Mouse (Mus musculus) MEL (cell line): ENCODE measurements around the gene Atp8a1.

Source experiments
- CTCF ChIP-seq, 3 experiments: IDR thresholded peaks in 2 of 3; conservative IDR thresholded peaks in 1 of 3; 2 replicates each; pipeline ENCODE4 v1.5.1; 2011 to 2012; ENCODE audit warnings: low read length in 3 of 3, low read depth in 2 of 3, mild to moderate bottlenecking in 2 of 3, improper control_type of control experiment in 1 of 3, inconsistent platforms in 1 of 3, mixed read lengths in 1 of 3, moderate library complexity in 1 of 3; ENCODE audit not compliant: control insufficient read depth in 1 of 3, insufficient read depth in 1 of 3, poor library complexity in 1 of 3, severe bottlenecking in 1 of 3
- GATA1 ChIP-seq: IDR thresholded peaks from 2 replicates; pipeline ENCODE4 v1.6.1; 2011; ENCODE audit warnings: low read depth, low read length, improper control_type of control experiment
- POLR2A ChIP-seq, 2 experiments: IDR thresholded peaks; 2 replicates each; pipeline ENCODE4 v1.6.1; 2011 to 2012; ENCODE audit warnings: low read length in 2 of 2, mild to moderate bottlenecking in 2 of 2, control low read depth in 1 of 2, improper control_type of control experiment in 1 of 2, low read depth in 1 of 2, moderate library complexity in 1 of 2; ENCODE audit not compliant: control insufficient read depth in 1 of 2, insufficient read depth in 1 of 2, poor library complexity in 1 of 2
- RAD21 ChIP-seq: IDR thresholded peaks from 2 replicates; pipeline ENCODE4 v1.6.1; 2011; ENCODE audit warnings: mild to moderate bottlenecking, low read depth, low read length, improper control_type of control experiment

- TF ChIP-seq POLR2A (IDR thresholded peaks at IDR 0.05; ENCODE audit: control insufficient read depth in 1 of 2, insufficient read depth in 1 of 2, low read depth in 1 of 2, low read length in 2 of 2, poor library complexity in 1 of 2), result peak; percentile 78 to 83; a peak in 3 of 4 replicates
- TF ChIP-seq GATA1, result no peak
- TF ChIP-seq CTCF (IDR thresholded peaks at IDR 0.05 in 2 of 3, conservative IDR thresholded peaks at IDR 0.05 in 1 of 3; ENCODE audit: control insufficient read depth in 1 of 3, insufficient read depth in 1 of 3, low read depth in 2 of 3, low read length in 3 of 3, poor library complexity in 1 of 3, severe bottlenecking in 1 of 3), result no peak
- TF ChIP-seq RAD21, result peak; percentile 2; the same call in 1 of the 2 replicates
Measured at GRCm38 (mm10) chr5:67847253-67848165, at the start of gene Atp8a1.
